Mouse (Mus musculus) thymus, postnatal 4 days (tissue): ENCODE data around the gene D5Ertd579e.

Source experiments
- DNase-seq: peaks from one replicate; pipeline ENCODE4 v3.0.0; 2021

The D5Ertd579e gene

DNA sequence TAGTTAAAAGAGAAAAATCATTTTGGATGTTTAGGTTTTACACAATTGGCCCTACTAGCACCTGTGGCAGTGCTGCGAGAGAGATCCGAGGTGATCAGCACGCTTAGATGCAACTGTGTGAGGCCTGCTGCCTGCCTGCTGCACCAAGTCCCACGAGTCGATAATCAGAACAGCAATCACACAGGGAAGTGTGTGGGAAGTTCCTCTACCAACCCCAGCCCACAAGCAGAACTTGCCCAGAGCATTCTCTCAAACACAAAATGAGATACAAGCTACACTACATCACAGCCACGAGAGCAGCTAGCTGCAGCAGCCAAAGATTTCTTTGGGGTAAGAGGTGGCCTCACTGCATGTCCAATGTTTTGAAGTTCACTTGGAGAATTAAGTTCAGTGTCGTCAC is 94.3 kb downstream of the D5Ertd579e start:
- DNase-seq, result no peak

DNA sequence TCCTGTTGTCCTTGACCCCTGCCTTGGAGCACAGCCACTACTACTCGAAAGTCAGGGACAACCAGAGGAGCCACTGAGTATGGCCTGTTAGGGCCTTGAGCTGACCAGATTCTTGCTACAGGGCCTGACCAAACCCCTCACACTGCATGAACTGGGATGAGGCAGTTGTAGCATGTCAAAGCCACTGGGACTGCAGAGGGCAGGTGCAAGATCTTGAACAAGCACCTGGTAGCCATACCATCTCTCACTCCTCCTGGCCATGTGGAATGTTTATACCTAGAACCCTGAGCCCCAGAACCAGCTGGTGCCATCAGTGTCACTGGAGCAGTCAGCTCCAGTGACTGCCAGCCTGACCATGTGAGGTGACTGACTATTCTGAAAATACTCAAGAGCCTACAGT is 96.9 kb downstream of the D5Ertd579e start:
- no peak for DNase-seq

DNA sequence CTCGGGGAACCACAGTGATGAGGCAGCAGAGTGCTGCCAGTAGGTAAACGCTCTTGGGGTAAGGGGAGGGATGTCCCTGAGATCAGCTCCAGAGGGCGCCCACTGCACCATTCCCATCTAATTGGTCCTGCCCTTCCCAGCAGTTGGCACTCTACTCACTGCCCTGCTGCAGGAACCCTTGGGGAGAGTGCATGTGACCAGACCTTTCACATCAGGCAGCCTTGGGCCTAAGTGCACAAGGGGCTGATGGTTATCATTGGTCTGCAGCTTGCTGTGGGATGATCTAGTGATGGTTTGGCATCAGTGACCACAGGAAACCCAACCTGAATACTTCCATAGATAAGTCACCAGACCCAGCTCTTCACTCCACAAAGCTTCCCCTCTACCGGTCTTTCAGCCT is 98.2 kb downstream of the D5Ertd579e start:
- DNase-seq, result no peak

DNA sequence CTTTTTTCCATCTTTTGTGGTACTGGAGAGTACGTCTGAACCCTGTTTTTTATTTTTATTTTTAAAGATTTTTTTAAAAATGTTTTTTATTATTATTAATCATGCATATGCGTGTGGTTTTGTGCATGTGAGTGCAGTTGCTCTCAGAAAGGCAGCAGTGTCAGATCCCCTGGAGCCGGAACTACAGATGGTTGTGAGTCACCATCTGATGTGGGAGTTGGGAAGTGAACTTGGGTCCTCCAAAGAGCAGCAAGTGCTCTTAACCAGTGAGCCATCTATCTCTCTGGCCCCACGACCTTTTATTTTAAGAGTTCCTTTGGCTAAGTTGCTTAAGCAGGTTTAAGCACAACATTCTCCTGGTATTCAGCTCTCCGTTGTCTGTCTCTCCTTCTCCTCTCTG is 99.6 kb downstream of the D5Ertd579e start:
- no peak for DNase-seq

DNA sequence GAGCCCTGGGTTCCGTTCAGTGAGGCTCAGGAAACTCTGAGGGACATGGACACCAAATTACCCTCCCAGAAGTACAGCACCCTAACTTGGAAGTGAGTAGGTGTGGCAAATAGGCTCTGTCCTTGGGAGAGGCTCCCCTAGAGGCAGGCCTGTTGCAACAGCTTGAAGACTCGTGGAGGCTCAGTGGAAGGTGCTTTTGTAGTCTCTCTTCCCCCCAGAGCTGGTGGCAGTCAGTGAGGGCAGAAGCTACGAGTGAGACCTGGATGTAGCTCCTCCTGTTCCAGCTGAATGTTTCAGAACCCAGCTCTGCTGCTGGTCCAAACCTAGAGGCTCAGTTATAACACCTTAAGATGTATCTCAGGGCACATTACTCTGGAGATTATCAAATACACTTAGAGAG is 100.7 kb downstream of the D5Ertd579e start:
- no peak for DNase-seq

DNA sequence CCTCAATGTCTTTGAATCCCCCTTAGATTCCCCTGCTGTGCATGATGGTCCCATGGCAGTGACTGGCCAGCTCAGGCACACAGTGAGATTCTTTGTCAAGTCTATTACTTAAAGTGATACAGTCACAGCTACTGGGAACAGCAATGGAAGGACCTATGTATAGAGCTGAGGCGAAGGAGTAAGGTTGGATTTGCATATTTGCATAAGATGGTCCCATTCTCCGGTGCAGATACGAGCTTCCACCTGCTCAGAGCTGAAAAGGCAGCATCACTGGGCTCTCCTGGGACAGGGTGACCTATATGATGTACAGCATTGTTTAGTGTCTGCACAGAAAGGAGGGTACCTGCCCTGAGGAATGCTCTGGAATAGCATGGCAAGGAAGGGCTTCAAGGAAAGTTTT is 101.5 kb downstream of the D5Ertd579e start:
- no peak for DNase-seq

DNA sequence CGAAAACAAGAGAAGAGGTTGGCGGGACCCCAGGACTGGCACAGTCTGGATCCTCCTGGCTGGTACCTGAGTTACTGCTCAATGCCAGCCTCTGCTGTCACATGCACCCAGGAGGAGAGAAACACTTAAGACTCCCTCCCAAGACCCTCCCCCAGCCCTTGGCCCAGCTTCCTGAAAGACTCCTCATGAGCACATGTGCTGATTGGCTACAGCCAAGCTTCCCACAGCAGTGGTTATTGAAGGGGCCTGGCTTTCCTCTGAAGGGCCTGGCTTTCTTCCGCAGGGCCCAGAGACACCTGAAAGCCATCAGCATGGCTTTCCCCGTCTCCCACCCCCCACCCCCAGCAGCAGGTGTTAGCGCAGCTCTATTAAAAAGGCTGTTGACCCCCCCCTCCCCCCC is 102.6 kb downstream of the D5Ertd579e start, which contains the start of gene Tbc1d14:
Gene Tbc1d14, minus strand, starts transcription at position 101 of the 400 bp plus-strand sequence.
- DNase-seq, result no peak

DNA sequence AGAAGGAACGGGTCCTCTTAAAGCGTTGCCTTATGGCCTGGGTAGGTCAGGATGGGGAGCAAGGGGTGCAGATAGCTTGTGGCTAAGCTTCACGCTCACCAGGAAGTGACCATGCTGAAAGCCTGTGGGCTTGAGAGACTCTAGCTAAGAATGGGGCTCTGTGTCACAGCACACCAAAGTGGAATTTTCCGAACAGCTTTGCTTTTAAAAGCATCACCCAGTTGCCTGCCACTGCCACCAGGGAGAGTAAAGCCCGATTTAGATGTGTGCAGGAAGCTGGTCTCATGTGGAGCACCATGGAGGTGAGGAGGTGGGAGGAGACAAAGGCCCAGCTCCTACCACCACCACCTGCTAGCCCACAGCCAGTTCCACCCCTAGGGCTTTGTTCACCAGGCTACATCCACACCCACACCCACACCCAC is 105.3 kb downstream of the D5Ertd579e start:
- DNase-seq, result no peak

DNA sequence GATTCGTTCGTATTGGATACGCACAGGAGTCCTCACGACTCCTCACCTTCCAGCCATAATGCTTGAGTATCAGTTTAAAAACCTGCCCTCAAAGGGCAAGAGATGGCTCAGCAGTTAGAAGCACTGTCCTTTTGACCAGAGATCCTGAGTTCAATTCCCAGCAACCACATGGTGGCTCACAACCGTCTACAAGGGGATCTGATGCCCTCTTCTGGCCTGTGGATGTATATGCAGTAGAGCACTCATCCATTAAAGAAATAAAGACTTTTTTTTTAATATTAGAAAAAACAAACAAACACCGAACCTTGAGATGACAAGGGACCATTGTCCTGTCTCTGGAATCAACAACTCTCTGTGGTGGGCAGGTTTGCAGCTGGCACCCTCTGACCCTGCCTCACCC is 111.5 kb downstream of the D5Ertd579e start:
- DNase-seq, result no peak

DNA sequence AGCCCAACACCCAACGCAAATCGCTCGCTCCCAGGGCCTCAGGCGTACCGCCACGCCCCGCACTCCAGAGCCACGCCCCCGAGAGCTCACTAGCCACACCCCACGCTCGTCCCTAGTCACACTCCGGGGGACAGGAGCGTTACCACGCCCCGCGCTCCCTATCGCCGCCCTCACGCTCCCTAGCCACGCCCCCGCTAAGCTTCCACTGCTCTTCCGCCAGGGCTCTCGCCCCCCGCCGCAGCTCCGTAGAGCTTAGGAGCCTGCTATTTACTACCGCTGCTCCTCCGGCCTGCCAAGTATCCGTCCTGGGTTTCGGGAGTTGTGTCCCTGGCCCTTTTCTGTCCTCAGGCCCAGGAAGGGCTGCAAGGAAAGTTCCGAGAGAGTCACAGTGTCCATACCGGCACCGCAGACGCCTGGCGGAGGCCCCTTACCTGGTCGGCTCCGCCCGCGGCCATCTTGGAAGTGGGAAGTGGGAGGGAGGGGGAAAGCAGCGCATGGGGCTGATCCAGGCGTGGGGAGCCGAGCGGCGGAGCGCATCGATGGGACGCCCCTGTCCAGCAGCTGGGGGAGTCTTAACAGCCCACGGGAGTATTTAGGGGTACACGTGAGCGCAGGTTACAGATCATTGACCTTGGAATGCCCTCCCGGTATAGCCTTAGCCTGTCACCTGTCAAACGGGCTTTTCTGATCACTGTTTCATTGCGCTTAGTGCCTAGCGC is 113.7 kb downstream of the D5Ertd579e start:
- peak; percentile 100 for DNase-seq

DNA sequence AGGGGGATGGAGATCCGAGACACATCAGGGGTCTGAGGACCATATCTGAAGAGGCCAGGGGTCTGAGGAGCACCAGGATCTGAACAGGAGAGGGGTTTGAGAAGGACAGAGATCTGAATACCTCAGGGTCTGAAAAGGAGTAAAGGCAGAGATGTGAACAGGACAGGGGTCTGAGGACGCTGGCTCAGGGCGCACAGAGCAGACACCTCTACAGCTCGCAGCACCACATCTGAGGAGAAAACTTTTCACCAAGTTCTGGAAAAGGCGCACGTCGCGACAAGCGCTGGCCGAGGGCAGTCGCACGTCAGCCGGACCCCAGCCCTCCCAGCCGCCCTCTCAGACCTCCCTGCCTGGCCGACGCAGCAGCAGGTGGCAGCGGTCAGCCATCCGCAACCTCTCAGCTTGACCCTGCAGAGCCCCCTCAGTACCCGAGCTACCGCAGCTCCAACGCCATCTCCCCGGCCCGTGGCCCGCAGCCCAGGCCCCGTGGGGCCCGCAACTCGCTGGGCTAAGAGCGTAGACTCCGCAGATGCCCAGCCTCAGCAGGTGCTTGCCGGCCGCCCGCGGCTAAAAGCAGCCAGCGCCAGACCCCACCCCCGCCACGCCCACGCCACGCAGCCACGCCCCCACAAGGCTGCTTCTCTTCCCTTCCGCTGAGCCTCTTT is 114.4 kb downstream of the D5Ertd579e start:
- DNase-seq, result no peak

DNA sequence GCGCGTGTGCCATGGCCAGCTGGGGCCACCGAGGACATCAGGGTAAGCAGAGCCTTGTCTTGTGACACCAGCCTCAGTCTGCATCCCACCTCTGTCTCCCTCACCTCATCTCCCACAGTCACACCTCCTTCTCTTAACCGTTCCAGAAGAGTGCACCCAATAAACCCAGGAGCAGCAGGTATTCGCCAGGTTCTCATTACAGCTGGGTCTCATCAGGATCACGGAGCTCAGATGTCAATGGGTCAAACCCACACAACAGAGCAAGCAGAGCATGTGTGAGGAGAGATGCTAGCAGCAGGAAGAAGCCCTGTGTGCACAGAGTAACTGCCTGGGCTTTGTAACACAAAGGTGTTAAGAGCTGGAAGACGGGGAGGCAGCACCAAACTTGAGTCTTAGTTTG is 115.9 kb downstream of the D5Ertd579e start:
- DNase-seq, result no peak

DNA sequence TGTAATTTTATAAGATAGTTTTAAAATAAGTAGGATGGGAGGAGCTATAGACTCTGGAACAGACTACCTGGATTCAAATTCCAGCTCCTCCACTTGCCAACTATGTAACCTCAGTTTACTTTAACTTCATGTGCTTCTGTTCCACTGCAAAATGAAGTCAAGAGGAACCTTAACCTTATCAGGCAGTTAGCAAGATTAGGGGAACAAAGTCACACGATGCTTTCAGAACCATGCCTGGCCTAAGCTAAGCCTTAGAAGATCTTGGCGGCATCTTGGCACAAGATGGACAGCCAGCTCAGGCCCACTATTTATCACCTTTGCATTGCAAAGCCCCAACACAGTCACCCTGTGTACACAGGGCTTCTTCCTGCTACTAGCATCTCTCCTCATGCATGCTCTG is 116.8 kb downstream of the D5Ertd579e start:
- DNase-seq, result no peak

DNA sequence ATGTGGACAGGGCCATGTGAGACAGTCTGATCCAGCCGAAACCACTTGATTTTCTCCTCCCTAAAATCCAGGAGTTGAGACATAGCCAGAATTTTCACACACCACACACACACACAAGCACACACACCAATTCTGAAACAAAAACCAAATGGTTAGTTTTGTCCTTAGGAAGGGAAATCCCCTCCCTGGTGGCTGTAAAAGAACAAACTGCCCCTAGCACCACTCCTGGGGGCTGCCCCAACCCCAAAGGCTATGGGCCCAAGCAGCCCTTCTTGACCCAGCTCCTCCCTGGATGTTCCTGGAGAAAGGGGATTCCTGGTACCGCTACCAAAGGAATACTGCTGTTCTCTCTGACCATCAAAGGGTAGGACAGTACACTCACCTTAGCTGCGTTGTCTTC is 119.4 kb downstream of the D5Ertd579e start:
- DNase-seq, result no peak

DNA sequence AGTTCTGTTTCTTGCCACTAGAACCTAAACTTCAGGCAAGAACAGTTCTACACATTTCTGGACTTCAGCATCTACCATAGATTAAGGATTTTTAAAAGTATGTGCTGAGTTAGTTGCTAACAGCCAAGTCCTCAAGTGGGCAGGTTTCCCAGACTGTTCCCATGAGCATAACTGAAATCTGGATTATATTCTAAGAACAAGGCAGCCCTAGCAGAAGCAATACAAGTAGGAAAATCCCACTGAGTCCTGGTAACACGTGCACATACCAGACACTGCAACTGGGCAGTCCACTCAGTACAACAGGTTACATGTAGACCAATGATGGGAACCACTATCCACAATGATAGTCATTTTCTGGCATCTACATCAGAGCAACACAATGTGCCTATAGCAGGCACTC is 120.1 kb downstream of the D5Ertd579e start:
- DNase-seq, result no peak

DNA sequence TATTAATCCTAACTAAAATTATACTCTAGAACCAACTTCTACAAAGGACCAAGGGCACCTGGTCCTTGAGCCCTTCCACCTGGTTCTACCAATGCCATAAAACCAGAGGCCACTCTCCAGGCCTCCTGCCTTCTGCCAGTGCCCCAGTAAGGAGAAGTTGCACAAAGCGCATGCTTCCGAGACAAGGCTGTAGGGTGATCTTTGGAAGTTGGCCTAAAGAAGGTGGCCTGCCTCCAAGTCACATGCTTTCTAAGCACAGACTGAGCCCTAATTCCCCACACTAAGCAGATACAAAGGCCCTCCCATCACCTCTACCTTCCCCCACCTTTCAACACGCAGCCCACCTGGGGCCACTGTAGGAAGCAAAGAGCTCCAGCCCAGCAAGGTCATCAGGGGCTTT is 120.6 kb downstream of the D5Ertd579e start:
- DNase-seq, result no peak

DNA sequence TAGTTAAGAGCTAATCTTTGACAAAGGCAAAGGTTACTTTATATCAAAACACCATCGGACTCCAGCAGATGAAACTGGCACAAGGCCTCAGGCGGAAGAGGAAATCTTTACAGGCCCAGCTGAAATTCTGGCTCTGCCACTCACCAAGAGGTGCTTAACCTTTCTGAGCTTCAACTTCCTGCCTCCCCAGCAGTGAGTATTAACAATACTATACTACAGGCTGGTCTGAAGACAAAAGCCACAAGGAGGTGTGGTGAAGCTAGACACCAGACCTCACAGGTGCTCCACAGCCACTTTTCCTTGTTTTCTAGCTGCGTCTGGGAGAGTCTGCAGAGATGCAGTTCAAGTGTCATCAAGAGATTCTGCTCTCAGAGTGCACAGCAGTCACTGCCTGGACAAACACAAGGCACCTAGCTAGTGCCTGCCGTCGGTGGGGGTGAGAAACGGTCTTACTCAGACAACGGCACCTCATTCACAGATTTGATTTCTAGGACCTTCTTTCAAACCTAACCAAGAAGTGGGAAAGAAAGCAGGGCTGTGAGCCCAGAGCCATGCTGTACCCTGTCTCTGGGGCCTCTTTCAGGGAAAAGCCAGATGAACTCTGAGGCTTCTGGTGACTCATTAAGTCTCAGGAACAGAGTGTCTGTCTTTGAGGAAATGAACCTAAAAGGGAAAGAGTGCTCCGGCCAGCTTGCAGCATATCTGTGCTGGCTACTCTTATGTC is 121.5 kb downstream of the D5Ertd579e start:
- DNase-seq, result peak; percentile 46

DNA sequence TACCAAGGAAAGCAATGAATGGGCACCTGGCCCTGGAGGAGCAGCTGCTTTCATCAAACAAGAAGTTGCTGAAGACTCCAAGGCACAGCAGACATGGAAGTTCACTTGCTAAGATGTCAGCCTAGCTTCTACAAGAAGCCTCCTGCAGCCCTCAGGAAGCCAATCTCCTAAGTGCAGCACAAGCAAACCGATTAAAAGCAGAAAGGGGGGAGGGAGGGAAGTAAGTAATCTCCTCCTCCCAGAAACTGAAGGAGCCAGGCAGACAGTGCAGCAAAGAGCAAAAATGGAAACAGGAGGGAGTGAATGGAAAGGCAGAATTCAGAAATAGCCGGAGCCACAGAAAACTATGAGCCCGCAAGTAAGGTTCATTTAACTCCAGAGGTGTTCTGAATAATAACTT is 122.5 kb downstream of the D5Ertd579e start:
- DNase-seq, result no peak

DNA sequence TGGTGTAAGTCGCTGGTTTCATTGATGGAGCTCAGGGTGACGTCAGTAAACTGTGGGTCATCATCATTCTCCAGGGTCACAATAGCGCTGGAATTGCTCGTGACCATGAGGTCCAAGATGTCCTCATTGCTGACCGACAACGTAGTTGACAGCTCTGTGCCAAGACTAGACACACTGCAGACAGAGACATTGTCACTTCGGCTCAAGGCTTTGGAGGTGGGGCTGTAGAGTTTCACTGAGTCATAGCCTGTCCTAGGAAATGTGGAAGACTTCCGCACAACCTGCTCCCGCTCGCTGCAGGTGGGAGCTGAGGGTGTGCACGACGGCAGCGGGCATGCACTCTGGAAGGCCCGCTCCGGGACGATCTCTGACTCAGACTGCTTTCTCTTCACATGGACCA is 124.5 kb downstream of the D5Ertd579e start:
- no peak for DNase-seq

DNA sequence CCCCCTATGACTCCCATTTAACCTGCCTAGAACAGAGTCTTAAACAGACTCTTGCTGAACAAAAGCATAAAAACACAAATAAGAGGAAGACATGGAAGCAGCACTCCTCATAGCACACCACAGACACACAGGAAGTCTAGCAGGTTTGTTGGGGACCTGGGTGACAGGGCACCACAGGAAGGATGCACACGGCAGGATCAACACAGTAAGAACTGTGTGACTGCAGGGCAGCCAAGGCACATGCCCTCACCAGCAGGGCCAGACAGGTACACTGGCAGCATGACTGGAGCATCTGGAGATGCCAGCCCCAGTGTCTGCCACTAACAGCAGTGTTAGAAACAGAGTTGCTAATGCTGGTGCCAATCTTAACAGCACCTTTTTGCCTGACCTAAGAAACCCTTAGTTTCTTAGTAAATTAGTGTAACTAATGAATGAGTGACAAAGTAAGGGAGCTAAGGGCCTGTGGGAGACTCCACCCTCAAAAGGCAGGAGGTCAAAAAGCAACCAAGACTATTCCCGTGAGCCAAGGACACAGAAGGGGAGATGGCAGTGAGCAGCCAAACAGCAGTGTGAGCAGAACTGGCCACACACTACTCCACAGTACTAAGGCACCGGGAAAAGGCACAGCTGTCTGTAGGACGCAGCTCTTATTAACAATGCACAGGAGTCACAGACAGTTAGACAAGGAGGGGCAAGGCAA is 125.1 kb downstream of the D5Ertd579e start:
- DNase-seq, result peak; percentile 32

DNA sequence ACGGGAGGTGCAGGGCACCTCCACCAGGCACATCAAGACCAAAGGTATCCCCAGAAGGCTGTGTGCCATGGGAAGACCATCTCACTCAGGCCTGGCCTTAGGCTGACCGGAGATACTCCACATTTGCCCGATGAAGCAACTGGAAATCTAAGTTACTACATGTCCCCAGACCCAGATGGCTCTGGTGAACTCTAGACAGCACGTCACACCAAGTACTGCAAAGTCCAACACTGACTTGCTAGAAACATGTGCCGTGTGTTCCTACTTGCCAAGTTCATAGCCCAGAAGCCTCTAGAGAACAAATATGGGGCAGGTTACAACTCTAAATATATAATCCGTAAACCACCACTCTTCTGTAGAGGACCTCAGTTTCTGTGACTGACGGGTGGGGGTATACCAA is 125.7 kb downstream of the D5Ertd579e start:
- no peak for DNase-seq

DNA sequence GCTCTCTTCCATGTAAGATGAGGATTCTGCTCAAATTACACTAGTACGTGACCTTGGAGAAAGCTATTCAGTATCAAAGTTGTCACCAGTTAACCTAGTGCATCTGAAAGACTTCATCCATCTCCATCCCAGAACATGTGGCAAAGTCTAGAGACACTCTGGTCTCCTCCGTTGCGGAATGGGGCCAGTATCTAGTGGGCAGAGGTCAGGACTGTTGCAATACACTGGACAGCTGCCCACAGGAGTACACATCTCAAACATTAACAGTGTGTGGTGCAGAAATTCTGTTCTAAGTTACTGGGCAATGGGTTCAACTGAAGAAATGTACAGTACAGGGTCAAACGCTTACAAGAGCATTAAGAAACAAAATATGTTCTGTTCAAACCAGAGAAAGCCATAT is 127.7 kb downstream of the D5Ertd579e start:
- no peak for DNase-seq

DNA sequence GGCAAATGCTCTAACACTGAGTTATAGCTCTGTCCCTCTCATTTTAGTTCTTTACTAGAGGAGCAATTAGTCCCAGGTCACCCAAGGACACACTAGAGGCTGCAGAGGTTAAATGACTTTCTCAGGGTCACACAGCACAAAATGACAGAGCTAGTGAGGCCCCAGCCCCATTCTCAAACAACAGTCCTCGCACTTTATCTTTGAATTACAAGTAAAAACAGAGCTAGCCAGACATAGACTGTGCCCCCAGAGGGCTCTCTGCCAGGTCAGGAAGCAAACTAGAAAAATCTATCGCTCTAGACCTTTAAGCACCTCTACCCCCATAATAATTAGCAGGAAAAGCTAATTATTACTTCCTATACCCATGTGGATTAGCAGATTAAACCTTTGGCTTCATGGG is 128.2 kb downstream of the D5Ertd579e start:
- no peak for DNase-seq
